Mouse (Mus musculus) lung, adult 2 months (tissue): ENCODE measurements at regions not wholly inside any gene's neighbourhood (a gene's known extent, or its start where the extent isn't known, plus 50 kb on each side); places are given as distances from the start of the nearest gene placed in this dataset.

Experiments used
- CTCF ChIP-seq: fragments of 200-500 bp; IDR thresholded peaks from 2 replicates; pipeline ENCODE4 v1.5.1; 2011; ENCODE audit warnings: mild to moderate bottlenecking, low read length, control low read depth; ENCODE audit not compliant: insufficient read depth
- POLR2A ChIP-seq: fragments of 200-500 bp; IDR thresholded peaks from 2 replicates; pipeline ENCODE4 v1.6.1; 2011; ENCODE audit warnings: low read depth, mild to moderate bottlenecking, control low read depth, low read length, borderline replicate concordance; ENCODE audit errors: extremely low read depth

DNA sequence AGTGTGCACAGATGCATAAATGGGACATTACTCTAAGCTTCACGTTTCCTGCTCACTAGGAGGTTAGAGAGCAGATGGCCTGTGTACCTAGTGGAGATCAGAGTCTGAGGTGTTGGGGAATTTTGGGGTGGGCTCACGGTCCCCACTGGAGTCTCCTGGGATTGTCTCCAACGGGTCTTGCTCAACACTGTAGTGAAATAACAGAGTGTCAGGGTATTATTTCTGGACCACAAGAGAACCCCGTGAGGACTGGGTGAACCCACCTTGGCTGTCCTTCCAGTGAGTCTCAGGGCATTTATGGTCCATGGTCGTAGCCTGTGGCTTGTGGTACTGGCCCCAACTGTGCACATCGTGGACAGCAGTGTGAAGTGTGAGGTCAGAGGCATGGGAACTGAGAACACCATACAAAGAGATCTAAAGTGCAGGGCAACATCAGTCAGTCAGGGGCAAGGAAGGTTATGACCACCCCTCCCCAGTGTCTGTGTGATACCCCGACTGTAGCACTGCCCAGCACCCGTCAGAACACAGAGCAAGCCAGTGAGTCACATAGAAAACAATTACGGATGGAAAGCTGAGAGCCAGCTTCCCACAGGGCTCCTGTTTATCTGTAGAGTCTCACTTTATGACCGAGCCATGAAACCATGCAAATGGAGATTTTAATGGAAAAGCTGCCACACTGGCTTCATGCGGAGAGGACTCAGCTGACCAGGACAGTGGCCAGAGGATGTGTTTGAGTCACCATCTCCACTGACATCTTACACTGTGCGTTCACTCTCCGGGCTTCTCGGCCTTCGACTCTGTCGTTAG is 77.3 kb upstream of the Pmepa1 start:
- TF ChIP-seq POLR2A, result no peak
- no peak for TF ChIP-seq CTCF
